In genomic region chr19:6321786-6322621, GRCm38 (mm10) we compare ENCODE assay signal across 9 mouse cellular contexts. TPM values are rescaled to one million over a fixed set of nuclear protein-coding genes. Genes with fewer than 3 reads are reported as not detected.
A peak's percentile ranks its signal among the peaks of the same experiment; 100 is the strongest.
DNase-seq lines count a peak whose midpoint lies in the region; ATAC-seq lines count a peak whose summit lies in the region.
"Had no signal": no experiment of that assay in that cellular context is flagged by ENCODE, and none has a peak within 500 bp of the region (broad histone marks: within the 10 kb centered on the region; RNA-seq: fewer than 3 reads in every experiment).

No protein-coding gene starts in this region.

- peak overlapping the region; percentile 69 for H3K27ac ChIP-seq in stomach, embryonic 16.5 days (ENCODE audit: low read length)
- H3K27ac ChIP-seq in neural tube, embryonic 15.5 days (replicated peaks) = no peak overlapping the region

- no peaks in the 10 kb centered on the region for H3K9me3 ChIP-seq in stomach, embryonic 16.5 days (replicated peaks; ENCODE audit: control insufficient read depth, low read length)
- H3K9me3 ChIP-seq in neural tube, embryonic 15.5 days (replicated peaks) = no peaks in the 10 kb centered on the region

- no peak overlapping the region for H3K4me3 ChIP-seq in stomach, embryonic 16.5 days (replicated peaks; ENCODE audit: low read length)
- no peak overlapping the region for H3K4me3 ChIP-seq in neural tube, embryonic 15.5 days (replicated peaks)

- no peak overlapping the region for H3K9ac ChIP-seq in stomach, embryonic 16.5 days (ENCODE audit: low read length)
- no peak overlapping the region for H3K9ac ChIP-seq in neural tube, embryonic 15.5 days (replicated peaks)

- peak; percentile 82 for ATAC-seq in stomach, embryonic 16.5 days (ENCODE audit: insufficient read depth, low FRiP score)
- ATAC-seq in neural tube, embryonic 15.5 days (ENCODE audit: low FRiP score) = no peak

- no peaks in the 10 kb centered on the region for H3K27me3 ChIP-seq in stomach, embryonic 16.5 days (ENCODE audit: control insufficient read depth, insufficient read depth, low read length)
- H3K27me3 ChIP-seq in neural tube, embryonic 15.5 days (replicated peaks) = no peaks in the 10 kb centered on the region

- H3K4me1 ChIP-seq in stomach, embryonic 16.5 days (ENCODE audit: control insufficient read depth, insufficient read depth, low read length) = peaks cover 7% of the 10 kb centered on the region
- H3K4me1 ChIP-seq in neural tube, embryonic 15.5 days = no peaks in the 10 kb centered on the region

- WGBS in stomach, embryonic 16.5 days = 61% methylated on average over 33 of the region's 33 CpGs
- WGBS in neural tube, embryonic 15.5 days = 90% methylated on average over 33 of the region's 33 CpGs

- DNase-seq in cerebellum, adult 11-12 months = peak; percentile 22
- no peak for DNase-seq in cerebellum, postnatal 4 days (ENCODE audit: low spot score in 2 of 2)
- DNase-seq in testis, postnatal 14 days (ENCODE audit: low spot score) = peak; percentile 66
- no peak for DNase-seq in testis, postnatal 10 days (ENCODE audit: low spot score)
- DNase-seq in heart, postnatal 4 days = peak; percentile 38
- no peak for DNase-seq in spleen, postnatal 36 days (ENCODE audit: low spot score in 2 of 2)
- DNase-seq: right cerebral cortex, adult 18-20 months had no signal

- peaks cover 13% of the 10 kb centered on the region for H3K36me3 ChIP-seq in stomach, embryonic 16.5 days (ENCODE audit: control insufficient read depth, insufficient read depth, low read length)
- peaks cover 10% of the 10 kb centered on the region; the same call in 1 of the 2 replicates for H3K36me3 ChIP-seq in neural tube, embryonic 15.5 days

- peak overlapping the region; percentile 19; the same call in 1 of the 2 replicates for H3K4me2 ChIP-seq in stomach, embryonic 16.5 days (ENCODE audit: low read depth, low read length)
- no peak overlapping the region for H3K4me2 ChIP-seq in neural tube, embryonic 15.5 days

RNA-seq across cellular contexts. Expression of gene Men1, which starts 12.8 kb away (rescaled TPM):
- total RNA-seq in heart, postnatal 4 days (2021) = 10 to 100 TPM; 16.6 to 18.5 TPM
- 59.0 and 60.2 TPM in 2 replicates for polyA plus RNA-seq in stomach, embryonic 16.5 days (2015; fragmentation: Nextera tagmentation; extraction: Ambion mirVana)
- 71.4 and 71.6 TPM in 2 replicates for polyA plus RNA-seq in neural tube, embryonic 15.5 days (2015; fragmentation: Nextera tagmentation; extraction: Ambion mirVana)

RNA-seq across cellular contexts. Expression of gene Cdc42bpg, which starts 15.7 kb away (rescaled TPM):
- 1 to 10 TPM; 8.2 to 10.0 TPM for total RNA-seq in heart, postnatal 4 days (2021)
- polyA plus RNA-seq in stomach, embryonic 16.5 days (2015; fragmentation: Nextera tagmentation; extraction: Ambion mirVana) = 1.9 and 2.0 TPM in 2 replicates
- 0.33 and 0.36 TPM in 2 replicates for polyA plus RNA-seq in neural tube, embryonic 15.5 days (2015; fragmentation: Nextera tagmentation; extraction: Ambion mirVana)

RNA-seq across cellular contexts. Expression of gene Map4k2, which starts 18.9 kb away (rescaled TPM):
- 10 to 100 TPM; 37.5 to 42.8 TPM for total RNA-seq in heart, postnatal 4 days (2021)
- 11.4 and 11.8 TPM in 2 replicates for polyA plus RNA-seq in stomach, embryonic 16.5 days (2015; fragmentation: Nextera tagmentation; extraction: Ambion mirVana)
- 21.9 and 22.2 TPM in 2 replicates for polyA plus RNA-seq in neural tube, embryonic 15.5 days (2015; fragmentation: Nextera tagmentation; extraction: Ambion mirVana)

RNA-seq across cellular contexts. Expression of gene Sf1, which starts 41.5 kb away (rescaled TPM):
- 100 to 1,000 TPM; 181 to 188 TPM for total RNA-seq in heart, postnatal 4 days (2021)
- polyA plus RNA-seq in stomach, embryonic 16.5 days (2015; fragmentation: Nextera tagmentation; extraction: Ambion mirVana) = 94.5 and 95.1 TPM in 2 replicates
- polyA plus RNA-seq in neural tube, embryonic 15.5 days (2015; fragmentation: Nextera tagmentation; extraction: Ambion mirVana) = 88.7 and 104 TPM in 2 replicates

RNA-seq across cellular contexts. Expression of gene Ehd1, which starts 45.5 kb away (rescaled TPM):
- total RNA-seq in heart, postnatal 4 days (2021) = 100 to 1,000 TPM in 1 of 2 experiments, 10 to 100 TPM in 1; 97.8 to 114 TPM
- polyA plus RNA-seq in stomach, embryonic 16.5 days (2015; fragmentation: Nextera tagmentation; extraction: Ambion mirVana) = 77.2 and 98.4 TPM in 2 replicates
- polyA plus RNA-seq in neural tube, embryonic 15.5 days (2015; fragmentation: Nextera tagmentation; extraction: Ambion mirVana) = 80.6 and 87.7 TPM in 2 replicates

Comparison
In these comparisons a context has a peak if more than half of its experiments do, and no peak if none do; other contexts are left out.
1. DNase-seq: peak in cerebellum, adult 11-12 months (single experiment), testis, postnatal 14 days (single experiment) and heart, postnatal 4 days (single experiment); none in cerebellum, postnatal 4 days (0 of 2), testis, postnatal 10 days (single experiment) and spleen, postnatal 36 days (0 of 2).